Mouse (Mus musculus) ES-Bruce4 (cell line): ENCODE measurements around the gene Gpr37.

Experiments
- CTCF ChIP-seq: IDR thresholded peaks from one replicate; pipeline ENCODE4 v1.8.1; 2011; ENCODE audit warnings: low read depth, low read length
- EP300 ChIP-seq: IDR thresholded peaks from 2 replicates; pipeline ENCODE4 v1.6.1; 2011; ENCODE audit warnings: low read depth, low read length; ENCODE audit not compliant: insufficient read depth
- POLR2A ChIP-seq: IDR thresholded peaks from one replicate; pipeline ENCODE4 v1.8.1; 2011; ENCODE audit warnings: low read length; ENCODE audit not compliant: insufficient read depth

- TF ChIP-seq POLR2A (no peak), CTCF (no peak), EP300 (no peak)
Measured at GRCm38 (mm10) chr6:25690629-25691028, at the start of gene Gpr37.
